Mouse (Mus musculus) splenic B cell, adult 2 months (primary cell): Measurements from ENCODE around the gene Dock11.

ENCODE experiments used
- DNase-seq: peaks from one replicate; pipeline ENCODE4 v3.0.0-alpha.2; 2011; ENCODE audit warnings: low read depth, low spot score
- H3K27me3 ChIP-seq: 2 replicates; pipeline ENCODE4 v1.6.1; 2012; ENCODE audit warnings: mild to moderate bottlenecking, low read length, moderate library complexity, mixed read lengths; ENCODE audit not compliant: control insufficient read depth, poor library complexity, insufficient read depth, severe bottlenecking
- H3K36me3 ChIP-seq: 2 replicates; pipeline ENCODE4 v1.6.1; 2012; ENCODE audit warnings: mild to moderate bottlenecking, low read length, moderate library complexity, mixed read lengths; ENCODE audit not compliant: control insufficient read depth, poor library complexity, insufficient read depth, severe bottlenecking

Dock11 gene

GRCm38 (mm10) chrX:35924705-35925264 lies 36.2 kb downstream of the Dock11 start:
- no peak for DNase-seq
- Histone ChIP-seq H3K36me3 (no peaks in the 10 kb centered on the region), H3K27me3 (no peaks in the 10 kb centered on the region)

GRCm38 (mm10) chrX:35930094-35930933 lies 41.7 kb downstream of the Dock11 start:
- Histone ChIP-seq H3K36me3 (no peaks in the 10 kb centered on the region), H3K27me3 (no peaks in the 10 kb centered on the region)
- peak; percentile 65 for DNase-seq

- Histone ChIP-seq H3K36me3 (no peaks in the 10 kb centered on the region), H3K27me3 (no peaks in the 10 kb centered on the region)
- peak; percentile 48 for DNase-seq
These were observed 42.3 kb downstream of the Dock11 start for GRCm38 (mm10) chrX:35930934-35931406.

- no peak for DNase-seq
- H3K27me3 ChIP-seq: no peaks in the 10 kb centered on the region
These were observed 43.3 kb downstream of the Dock11 start for GRCm38 (mm10) chrX:35931945-35932344.

GRCm38 (mm10) chrX:35932952-35933351 lies 44.3 kb downstream of the Dock11 start:
- no peak for DNase-seq
- no peaks in the 10 kb centered on the region for H3K27me3 ChIP-seq
- H3K36me3 ChIP-seq: no peaks in the 10 kb centered on the region

More at GRCm38 (mm10) chrX:35931945-35932344, 43.3 kb downstream of the Dock11 start:
- H3K36me3 ChIP-seq: no peaks in the 10 kb centered on the region

GRCm38 (mm10) chrX:35938112-35938511 lies 49.5 kb downstream of the Dock11 start:
- DNase-seq: no peak
- Histone ChIP-seq H3K36me3 (no peaks in the 10 kb centered on the region), H3K27me3 (no peaks in the 10 kb centered on the region)

- no peak for DNase-seq
- H3K36me3 ChIP-seq: peaks cover 4% of the 10 kb centered on the region
- H3K27me3 ChIP-seq: no peaks in the 10 kb centered on the region
These were observed 57.8 kb downstream of the Dock11 start for GRCm38 (mm10) chrX:35946394-35946793.

- no peak for DNase-seq
- Histone ChIP-seq H3K36me3 (peaks cover 4% of the 10 kb centered on the region), H3K27me3 (no peaks in the 10 kb centered on the region)
These were observed 61.5 kb downstream of the Dock11 start for GRCm38 (mm10) chrX:35950135-35950534.

GRCm38 (mm10) chrX:35951945-35952344 lies 63.3 kb downstream of the Dock11 start:
- no peak for DNase-seq
- H3K27me3 ChIP-seq: no peaks in the 10 kb centered on the region

GRCm38 (mm10) chrX:35952521-35953095 lies 64.0 kb downstream of the Dock11 start:
- Histone ChIP-seq H3K36me3 (peaks cover 3% of the 10 kb centered on the region), H3K27me3 (no peaks in the 10 kb centered on the region)
- DNase-seq: no peak

More at GRCm38 (mm10) chrX:35951945-35952344, 63.3 kb downstream of the Dock11 start:
- H3K36me3 ChIP-seq: peaks cover 3% of the 10 kb centered on the region

GRCm38 (mm10) chrX:35956236-35956635 lies 67.6 kb downstream of the Dock11 start:
- H3K27me3 ChIP-seq: no peaks in the 10 kb centered on the region
- 0 out of 2 replicates have a peak, but pooled peaks cover 1% of the 10 kb centered on the region for H3K36me3 ChIP-seq
- DNase-seq: no peak

GRCm38 (mm10) chrX:35963087-35963486 lies 74.5 kb downstream of the Dock11 start:
- no peaks in the 10 kb centered on the region for H3K36me3 ChIP-seq
- DNase-seq: no peak
- H3K27me3 ChIP-seq: no peaks in the 10 kb centered on the region

- no peaks in the 10 kb centered on the region for H3K27me3 ChIP-seq
- no peak for DNase-seq
- H3K36me3 ChIP-seq: peaks cover 2% of the 10 kb centered on the region; the same call in 1 of the 2 replicates
These were observed 80.6 kb downstream of the Dock11 start for GRCm38 (mm10) chrX:35969276-35969675.

GRCm38 (mm10) chrX:35976657-35977056 lies 88.0 kb downstream of the Dock11 start:
- DNase-seq: no peak
- Histone ChIP-seq H3K27me3 (no peaks in the 10 kb centered on the region), H3K36me3 (no peaks in the 10 kb centered on the region)

GRCm38 (mm10) chrX:35987981-35988380 lies 99.3 kb downstream of the Dock11 start:
- peaks cover 2% of the 10 kb centered on the region; the same call in 1 of the 2 replicates for H3K36me3 ChIP-seq
- DNase-seq: no peak
- H3K27me3 ChIP-seq: no peaks in the 10 kb centered on the region
